In genomic region chr6:119490549-119490948, GRCm38 (mm10) we compare ENCODE assay signal across 10 mouse cellular contexts. TPM values are rescaled to one million over a fixed set of nuclear protein-coding genes. Genes with fewer than 3 reads are reported as not detected.
A peak's percentile ranks its signal among the peaks of the same experiment; 100 is the strongest.
DNase-seq lines count a peak whose midpoint lies in the region; ATAC-seq and TF ChIP-seq lines count a peak whose summit lies in the region.
"Had no signal": no experiment of that assay in that cellular context is flagged by ENCODE, and none has a peak within 500 bp of the region (broad histone marks: within the 10 kb centered on the region; RNA-seq: fewer than 3 reads in every experiment).

No protein-coding gene starts in this region.

- H3K4me1 ChIP-seq in lung, embryonic 14.5 days (ENCODE audit: insufficient read depth), result no peaks in the 10 kb centered on the region
- H3K4me1 ChIP-seq in forebrain, embryonic 10.5 days, result peaks cover 58% of the 10 kb centered on the region
- H3K4me1 ChIP-seq in intestine, embryonic 14.5 days (replicated peaks; ENCODE audit: control insufficient read depth, insufficient read depth, low read length), result peaks cover 6% of the 10 kb centered on the region; the same call in 1 of the 2 replicates
- peaks cover 8% of the 10 kb centered on the region for H3K4me1 ChIP-seq in olfactory bulb, adult 2 months (ENCODE audit: control insufficient read depth, insufficient read depth, low read length)

- H3K9ac ChIP-seq in lung, embryonic 14.5 days, result no peak overlapping the region
- H3K9ac ChIP-seq in intestine, embryonic 14.5 days (ENCODE audit: low read length), result no peak overlapping the region

- H3K4me2 ChIP-seq in lung, embryonic 14.5 days, result peak overlapping the region; percentile 43
- H3K4me2 ChIP-seq in intestine, embryonic 14.5 days (ENCODE audit: low read length), result peak overlapping the region; percentile 14; the same call in 1 of the 2 replicates

- no peaks in the 10 kb centered on the region for H3K27me3 ChIP-seq in lung, embryonic 14.5 days (ENCODE audit: insufficient read depth, low read length)
- no peaks in the 10 kb centered on the region for H3K27me3 ChIP-seq in forebrain, embryonic 10.5 days (ENCODE audit: poor library complexity, severe bottlenecking)
- H3K27me3 ChIP-seq in intestine, embryonic 14.5 days (replicated peaks; ENCODE audit: control insufficient read depth, insufficient read depth, low read length), result no peaks in the 10 kb centered on the region

- no peaks in the 10 kb centered on the region for H3K9me3 ChIP-seq in lung, embryonic 14.5 days (ENCODE audit: low read depth, low read length)
- H3K9me3 ChIP-seq in forebrain, embryonic 10.5 days, result peaks cover 3% of the 10 kb centered on the region; the same call in 1 of the 2 replicates
- H3K9me3 ChIP-seq in intestine, embryonic 14.5 days (ENCODE audit: control insufficient read depth, low read length), result no peaks in the 10 kb centered on the region

- no peak overlapping the region for H3K4me3 ChIP-seq in lung, embryonic 14.5 days (ENCODE audit: low read depth, low read length)
- peak overlapping the region; percentile 29; the same call in 1 of the 2 replicates for H3K4me3 ChIP-seq in forebrain, embryonic 10.5 days
- no peak overlapping the region for H3K4me3 ChIP-seq in intestine, embryonic 14.5 days (ENCODE audit: low read depth, low read length)
- peak overlapping the region; percentile 17; the same call in 1 of the 2 replicates for H3K4me3 ChIP-seq in olfactory bulb, adult 2 months (ENCODE audit: insufficient read depth, low read depth, low read length)

- no peak for DNase-seq in lung, embryonic 14.5 days
- DNase-seq in lung, adult 18-20 months, result no peak
- peak; percentile 45 for DNase-seq in forebrain, embryonic 10.5 days (ENCODE audit: extremely low spot score, low spot score)
- no peak for DNase-seq in intestine, embryonic 14.5 days (ENCODE audit: low spot score)
- no peak for DNase-seq in thymus, postnatal 0 days (ENCODE audit: low spot score)
- DNase-seq in ovary, postnatal 36 days (ENCODE audit: low spot score), result no peak
- DNase-seq: adrenal gland, postnatal 10 days; cerebellum, postnatal 14 days; thymus, postnatal 36 days had no signal

- no peak overlapping the region for H3K27ac ChIP-seq in lung, embryonic 14.5 days (ENCODE audit: low read depth)
- H3K27ac ChIP-seq in forebrain, embryonic 10.5 days, result peak overlapping the region; percentile 87
- H3K27ac ChIP-seq in intestine, embryonic 14.5 days (ENCODE audit: low read depth), result no peak overlapping the region
- no peak overlapping the region for H3K27ac ChIP-seq in olfactory bulb, adult 2 months (ENCODE audit: insufficient read depth, low read depth, low read length)

- ATAC-seq in lung, embryonic 14.5 days (ENCODE audit: insufficient read depth), result peak; percentile 43; the same call in 1 of the 2 replicates
- no peak for ATAC-seq in intestine, embryonic 14.5 days (replicated peaks; ENCODE audit: low FRiP score, low TSS enrichment, low read depth)

- no peak for TF ChIP-seq POLR2A in olfactory bulb, adult 2 months (IDR thresholded peaks at IDR 0.05; ENCODE audit: insufficient read depth, low read depth, low read length)

- WGBS in lung, embryonic 14.5 days, result 22% methylated on average over 11 of the region's 11 CpGs
- WGBS in forebrain, embryonic 10.5 days, result 6% methylated on average over 11 of the region's 11 CpGs
- WGBS in intestine, embryonic 14.5 days, result 40% methylated on average over 11 of the region's 11 CpGs
- WGBS in olfactory bulb, adult 2 months, result 24% methylated on average over 11 of the region's 11 CpGs

- no peaks in the 10 kb centered on the region for H3K36me3 ChIP-seq in lung, embryonic 14.5 days (ENCODE audit: insufficient read depth)
- H3K36me3 ChIP-seq in forebrain, embryonic 10.5 days (replicated peaks), result peaks cover 15% of the 10 kb centered on the region
- no peaks in the 10 kb centered on the region for H3K36me3 ChIP-seq in intestine, embryonic 14.5 days (ENCODE audit: control insufficient read depth, insufficient read depth, low read length)

- no peak for TF ChIP-seq CTCF in lung, embryonic 14.5 days (IDR thresholded peaks at IDR 0.05; ENCODE audit: low read depth)
- TF ChIP-seq CTCF in olfactory bulb, adult 2 months (IDR thresholded peaks at IDR 0.05; ENCODE audit: insufficient read depth, low read depth, low read length), result no peak

RNA-seq across cellular contexts. Expression of gene Fbxl14, which starts 11.1 kb away (rescaled TPM):
- polyA plus RNA-seq in lung, embryonic 14.5 days (2014; fragmentation: Nextera tagmentation; extraction: Ambion mirVana), result 6.0 and 6.2 TPM in 2 replicates
- polyA plus RNA-seq in forebrain, embryonic 10.5 days (2016; fragmentation: Nextera tagmentation; extraction: Ambion mirVana), result 3.5 and 3.6 TPM in 2 replicates
- polyA plus RNA-seq in intestine, embryonic 14.5 days (2014; fragmentation: Nextera tagmentation; extraction: Ambion mirVana), result 6.4 and 6.8 TPM in 2 replicates
- polyA plus RNA-seq in olfactory bulb, adult 2 months (2012; ENCODE audit: insufficient read depth, insufficient read length, low replicate concordance, missing spikeins), result not detected in 2 replicates
- 17.1 and 18.1 TPM in 2 replicates for polyA plus RNA-seq in thymus, postnatal 0 days (2015; fragmentation: Nextera tagmentation; extraction: Ambion mirVana)

RNA-seq across cellular contexts. Expression of gene Wnt5b, which starts 53.6 kb away (rescaled TPM):
- 6.8 and 7.4 TPM in 2 replicates for polyA plus RNA-seq in lung, embryonic 14.5 days (2014; fragmentation: Nextera tagmentation; extraction: Ambion mirVana)
- 19.3 and 23.9 TPM in 2 replicates for polyA plus RNA-seq in forebrain, embryonic 10.5 days (2016; fragmentation: Nextera tagmentation; extraction: Ambion mirVana)
- 7.4 and 8.0 TPM in 2 replicates for polyA plus RNA-seq in intestine, embryonic 14.5 days (2014; fragmentation: Nextera tagmentation; extraction: Ambion mirVana)
- polyA plus RNA-seq in olfactory bulb, adult 2 months (2012; ENCODE audit: insufficient read depth, insufficient read length, low replicate concordance, missing spikeins), result not detected in 2 replicates
- 3.9 and 4.6 TPM in 2 replicates for polyA plus RNA-seq in thymus, postnatal 0 days (2015; fragmentation: Nextera tagmentation; extraction: Ambion mirVana)

Comparison
In these comparisons a context has a peak if more than half of its experiments do, and no peak if none do; other contexts are left out.
1. H3K4me3 ChIP-seq: peak in forebrain, embryonic 10.5 days (single experiment) and olfactory bulb, adult 2 months (single experiment); none in lung, embryonic 14.5 days (single experiment) and intestine, embryonic 14.5 days (single experiment).